Mouse (Mus musculus): ENCODE measurements around the gene Gdf9. TPM values are rescaled to one million over a fixed set of nuclear protein-coding genes. Genes with fewer than 3 reads are reported as not detected.

Gene Gdf9
- total and polyA plus RNA-seq, 3 experiments: 0.37 to 0.43 (median 0.39) TPM

DNA sequence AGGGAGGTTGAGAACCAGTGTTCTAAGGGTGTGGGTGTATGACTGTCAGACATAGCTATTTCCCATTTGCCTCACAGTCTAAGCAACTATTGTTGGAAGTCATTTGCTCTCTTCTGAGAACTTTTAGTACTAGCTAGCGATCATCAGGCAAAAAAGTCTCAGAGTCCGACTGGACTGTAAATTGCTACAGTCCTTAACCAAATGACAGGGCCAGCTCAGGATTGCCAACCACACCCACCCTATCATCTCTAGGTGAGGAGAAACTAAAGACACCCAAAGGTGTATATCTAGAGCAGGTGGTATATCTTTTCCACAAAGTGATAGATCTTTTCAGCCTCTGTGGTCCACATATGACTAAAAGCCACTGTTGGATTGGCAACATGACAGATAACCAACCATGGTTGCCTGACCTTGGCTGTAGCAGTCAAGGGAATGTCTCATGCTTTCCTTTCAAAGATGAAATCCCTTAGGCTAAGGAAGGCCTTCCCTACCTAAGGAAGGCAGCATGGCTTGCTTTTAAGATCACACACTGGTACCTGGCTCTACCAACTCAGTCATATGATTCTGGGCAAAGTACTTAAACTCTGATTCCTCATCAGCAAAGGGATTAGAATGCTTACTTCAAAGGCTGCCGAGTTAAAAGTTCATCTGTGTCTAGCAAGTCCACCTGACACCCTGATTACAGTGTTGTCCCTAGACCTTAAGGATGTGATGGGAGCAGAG is 2.7 kb upstream of the Gdf9 start:
- Histone ChIP-seq H3K27ac (no peak overlapping the region), H3K27me3 (ENCODE audit: control insufficient read depth, insufficient read depth, low read length) (no peaks in the 10 kb centered on the region), H3K4me3 (no peak overlapping the region), H3K4me1 (ENCODE audit: control insufficient read depth, insufficient read depth, low read length) (peaks cover 4% of the 10 kb centered on the region), H3K9ac (ENCODE audit: low read depth, low read length) (no peak overlapping the region), H3K79me2 (replicated peaks; ENCODE audit: control insufficient read depth, insufficient read depth, low read length) (no peaks in the 10 kb centered on the region), H3K36me3 (ENCODE audit: control insufficient read depth, insufficient read depth, low read length) (no peaks in the 10 kb centered on the region)
- DNase-seq: no peak
- intact Hi-C loops (cut with DNase I): no loop called here
- TF ChIP-seq EP300 (IDR thresholded peaks at IDR 0.05; ENCODE audit: insufficient read depth, low read depth, low read length): no peak
- TF ChIP-seq POLR2A (IDR thresholded peaks at IDR 0.05; ENCODE audit: insufficient read depth, low read depth, low read length): peak; percentile 43; the same call in 1 of the 2 replicates
- no peak for TF ChIP-seq CTCF (IDR thresholded peaks at IDR 0.05)
- WGBS: 83% methylated on average over 3 of the region's 3 CpGs

- Histone ChIP-seq H3K4me1 (ENCODE audit: control insufficient read depth, insufficient read depth, low read length) (peaks cover 4% of the 10 kb centered on the region), H3K27me3 (ENCODE audit: control insufficient read depth, insufficient read depth, low read length) (no peaks in the 10 kb centered on the region), H3K27ac (no peak overlapping the region), H3K9ac (ENCODE audit: low read depth, low read length) (no peak overlapping the region), H3K4me3 (no peak overlapping the region), H3K36me3 (ENCODE audit: control insufficient read depth, insufficient read depth, low read length) (no peaks in the 10 kb centered on the region), H3K79me2 (replicated peaks; ENCODE audit: control insufficient read depth, insufficient read depth, low read length) (no peaks in the 10 kb centered on the region)
- WGBS: 97% methylated on average over 5 of the region's 5 CpGs
- DNase-seq: no peak
- TF ChIP-seq CTCF (IDR thresholded peaks at IDR 0.05) (no peak), POLR2A (IDR thresholded peaks at IDR 0.05; ENCODE audit: insufficient read depth, low read depth, low read length) (no peak)
- intact Hi-C loops (cut with DNase I): no loop called here
Observed at GRCm38 (mm10) chr11:53428716-53429057, 2.1 kb upstream of the Gdf9 start.

- H3K27me3 ChIP-seq (ENCODE audit: control insufficient read depth, insufficient read depth, low read length): no peaks in the 10 kb centered on the region
- H3K4me3 ChIP-seq: no peak overlapping the region
Observed at GRCm38 (mm10) chr11:53429182-53429581, 1.6 kb upstream of the Gdf9 start.

GRCm38 (mm10) chr11:53430300-53430669 is 538 bp upstream of the Gdf9 start:
- WGBS: under 1% methylated on average over 34 of the region's 34 CpGs
- Histone ChIP-seq H3K9ac (ENCODE audit: low read depth, low read length) (peak overlapping the region; percentile 95), H3K27me3 (ENCODE audit: control insufficient read depth, insufficient read depth, low read length) (no peaks in the 10 kb centered on the region), H3K36me3 (ENCODE audit: control insufficient read depth, insufficient read depth, low read length) (no peaks in the 10 kb centered on the region), H3K27ac (peak overlapping the region; percentile 95), H3K4me3 (peak overlapping the region; percentile 99), H3K79me2 (replicated peaks; ENCODE audit: control insufficient read depth, insufficient read depth, low read length) (no peaks in the 10 kb centered on the region), H3K4me1 (ENCODE audit: control insufficient read depth, insufficient read depth, low read length) (peaks cover 4% of the 10 kb centered on the region)
- intact Hi-C loops (cut with DNase I): loop anchor here (5.0 kb wide), 1 partner anchor 133 kb away; no protein-coding TSS in a partner anchor
- no peak for DNase-seq
- TF ChIP-seq POLR2A (IDR thresholded peaks at IDR 0.05; ENCODE audit: insufficient read depth, low read depth, low read length) (no peak), EP300 (IDR thresholded peaks at IDR 0.05; ENCODE audit: insufficient read depth, low read depth, low read length) (no peak), CTCF (IDR thresholded peaks at IDR 0.05) (no peak)

More at GRCm38 (mm10) chr11:53429182-53429581, 1.6 kb upstream of the Gdf9 start:
- Histone ChIP-seq H3K79me2 (replicated peaks; ENCODE audit: control insufficient read depth, insufficient read depth, low read length) (no peaks in the 10 kb centered on the region), H3K4me1 (ENCODE audit: control insufficient read depth, insufficient read depth, low read length) (peaks cover 4% of the 10 kb centered on the region), H3K27ac (no peak overlapping the region; the same call in 1 of the 2 replicates), H3K9ac (ENCODE audit: low read depth, low read length) (no peak overlapping the region), H3K36me3 (ENCODE audit: control insufficient read depth, insufficient read depth, low read length) (no peaks in the 10 kb centered on the region)
- no peak for DNase-seq
- intact Hi-C loops (cut with DNase I): no loop called here
- no peak for TF ChIP-seq POLR2A (IDR thresholded peaks at IDR 0.05; ENCODE audit: insufficient read depth, low read depth, low read length)

DNA sequence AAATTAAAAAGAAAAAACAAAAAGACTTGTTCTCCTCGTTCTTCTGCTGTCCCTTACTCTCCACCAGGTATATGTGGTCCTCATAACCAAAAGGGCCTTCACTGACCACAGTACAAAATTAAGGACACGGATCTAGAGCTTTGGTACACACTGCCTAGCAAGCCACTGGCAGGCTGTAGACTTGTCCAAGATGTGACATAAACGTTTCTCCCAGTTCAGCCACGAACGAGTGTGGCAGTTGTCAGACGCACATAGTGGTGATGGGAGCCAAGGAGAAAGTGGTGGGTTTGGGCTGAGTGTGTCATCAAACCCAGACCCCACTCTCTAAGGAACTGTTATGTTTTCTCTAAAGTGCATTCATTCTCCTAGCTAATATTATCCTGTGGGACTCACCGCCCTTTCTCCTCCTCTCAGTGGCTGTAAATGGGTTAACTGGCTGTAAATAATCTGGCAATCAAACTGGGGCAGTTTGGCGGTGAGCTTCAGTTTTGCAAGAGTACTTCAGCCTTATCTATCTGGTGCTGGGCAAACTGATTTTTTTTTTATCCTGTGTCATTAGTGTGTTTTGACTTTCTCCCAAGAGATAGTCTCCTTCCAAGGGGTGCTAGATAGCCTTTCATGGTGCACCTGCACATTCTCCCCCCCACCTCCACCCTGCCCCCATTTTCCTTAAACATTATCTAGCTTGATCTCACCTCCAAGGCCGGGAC is 679 bp downstream of the Gdf9 start:
- peak; percentile 47 to 48 for DNase-seq
- peak overlapping the region; percentile 99 for H3K4me3 ChIP-seq
- 13% methylated on average over 9 of the region's 9 CpGs for WGBS
- H3K79me2 ChIP-seq (replicated peaks; ENCODE audit: control insufficient read depth, insufficient read depth, low read length): no peaks in the 10 kb centered on the region
- peak overlapping the region; percentile 17 for H3K9ac ChIP-seq (ENCODE audit: low read depth, low read length)
- peaks cover 4% of the 10 kb centered on the region for H3K4me1 ChIP-seq (ENCODE audit: control insufficient read depth, insufficient read depth, low read length)
- no peak for TF ChIP-seq CTCF (IDR thresholded peaks at IDR 0.05)
- TF ChIP-seq POLR2A (IDR thresholded peaks at IDR 0.05; ENCODE audit: insufficient read depth, low read depth, low read length): no peak
- no peak for TF ChIP-seq EP300 (IDR thresholded peaks at IDR 0.05; ENCODE audit: insufficient read depth, low read depth, low read length)
- no peaks in the 10 kb centered on the region for H3K36me3 ChIP-seq (ENCODE audit: control insufficient read depth, insufficient read depth, low read length)
- no peaks in the 10 kb centered on the region for H3K27me3 ChIP-seq (ENCODE audit: control insufficient read depth, insufficient read depth, low read length)
- intact Hi-C loops (cut with DNase I): loop anchor here (5.0 kb wide), 1 partner anchor 134 kb away; no protein-coding TSS in a partner anchor
- H3K27ac ChIP-seq: peak overlapping the region; percentile 95

DNA sequence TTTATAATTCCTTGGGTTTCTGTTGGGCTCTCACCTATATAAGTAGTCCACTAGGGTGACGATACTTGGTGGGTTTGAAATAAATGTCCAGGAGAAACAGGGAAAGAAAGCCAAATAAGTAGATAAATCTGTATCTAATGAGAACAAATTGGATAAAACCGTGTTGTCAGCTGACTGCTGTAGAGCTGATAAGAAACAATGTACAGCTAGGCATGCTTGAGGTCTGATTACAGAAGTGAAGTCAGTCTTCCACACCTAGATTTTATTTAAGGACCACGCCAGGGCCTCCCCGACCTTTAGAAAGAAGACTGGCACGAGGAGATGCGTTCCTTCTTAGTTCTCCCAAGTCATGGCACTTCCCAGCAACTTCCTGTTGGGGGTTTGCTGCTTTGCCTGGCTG is 2.2 kb downstream of the Gdf9 start:
- TF ChIP-seq CTCF (IDR thresholded peaks at IDR 0.05): no peak
- no peak for TF ChIP-seq POLR2A (IDR thresholded peaks at IDR 0.05; ENCODE audit: insufficient read depth, low read depth, low read length)
- no peak for TF ChIP-seq EP300 (IDR thresholded peaks at IDR 0.05; ENCODE audit: insufficient read depth, low read depth, low read length)
- Histone ChIP-seq H3K4me1 (ENCODE audit: control insufficient read depth, insufficient read depth, low read length) (peaks cover 4% of the 10 kb centered on the region), H3K9ac (ENCODE audit: low read depth, low read length) (no peak overlapping the region), H3K27ac (no peak overlapping the region), H3K79me2 (replicated peaks; ENCODE audit: control insufficient read depth, insufficient read depth, low read length) (no peaks in the 10 kb centered on the region), H3K4me3 (no peak overlapping the region), H3K36me3 (ENCODE audit: control insufficient read depth, insufficient read depth, low read length) (no peaks in the 10 kb centered on the region), H3K27me3 (ENCODE audit: control insufficient read depth, insufficient read depth, low read length) (no peaks in the 10 kb centered on the region)
- 39% methylated on average over 6 of the region's 6 CpGs for WGBS
- no peak for DNase-seq
- intact Hi-C loops (cut with DNase I): loop anchor here (5.0 kb wide), 1 partner anchor 136 kb away; no protein-coding TSS in a partner anchor

Measured in heart, adult 2 months (tissue).